Mouse (Mus musculus): Measurements from ENCODE around the gene Chst4.
"Not testable (repeated sequence)": the region's sequence is repeated elsewhere in the genome, so short reads cannot be mapped to it uniquely, and the experiment has no call there.

The Chst4 gene

GRCm38 (mm10) chr8:110039659-110040058 lies at the start of gene Chst4:
TSS of gene Chst4 (minus strand) at chr8:110039740.
- DNase-seq (ENCODE audit: extremely low read depth, low read depth, low spot score), result no peak

DNA sequence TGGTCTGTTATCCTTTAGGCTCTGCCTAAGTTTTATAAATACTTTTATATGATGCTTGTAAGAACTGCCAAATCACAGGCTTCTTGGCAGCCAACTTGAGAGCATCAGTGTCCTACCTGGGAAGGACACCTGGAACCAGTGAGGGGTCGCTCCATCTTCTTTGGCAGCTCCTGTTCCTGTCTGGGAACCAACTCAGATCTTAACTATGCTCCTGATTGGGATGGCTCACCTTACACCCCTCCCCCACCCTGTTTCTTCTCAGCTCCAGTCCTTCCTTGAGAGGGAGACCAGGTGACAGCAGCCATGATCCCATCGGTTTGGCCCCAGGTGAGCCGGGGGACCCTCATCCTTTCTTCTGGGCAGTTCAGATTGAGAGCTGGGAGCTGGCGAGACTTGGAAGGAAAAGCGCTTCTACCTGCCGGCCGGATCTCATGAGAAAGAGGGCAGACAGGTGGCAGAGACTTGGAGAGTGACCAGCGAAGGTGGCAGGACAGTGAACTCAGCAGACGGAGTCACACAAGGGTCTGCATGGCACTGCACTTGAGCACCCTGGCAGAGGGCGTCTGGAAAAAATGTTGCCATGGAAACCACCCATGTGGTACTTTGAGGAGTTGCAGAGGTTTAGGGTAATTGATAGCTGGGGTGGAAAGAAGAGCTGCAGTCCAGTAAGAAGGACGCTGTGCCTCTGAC lies 43.0 kb upstream of the Chst4 start:
- DNase-seq (ENCODE audit: extremely low read depth, low read depth, low spot score), result no peak

- no peak for DNase-seq (ENCODE audit: extremely low read depth, low read depth, low spot score)
Measured at GRCm38 (mm10) chr8:110079282-110080221, 40.0 kb upstream of the Chst4 start, which contains the start of gene Zfp612. TSS of gene Zfp612 (plus strand) at chr8:110079746.

GRCm38 (mm10) chr8:110074496-110074895 lies 35.0 kb upstream of the Chst4 start:
- DNase-seq (ENCODE audit: extremely low read depth, low read depth, low spot score), result no peak

DNA sequence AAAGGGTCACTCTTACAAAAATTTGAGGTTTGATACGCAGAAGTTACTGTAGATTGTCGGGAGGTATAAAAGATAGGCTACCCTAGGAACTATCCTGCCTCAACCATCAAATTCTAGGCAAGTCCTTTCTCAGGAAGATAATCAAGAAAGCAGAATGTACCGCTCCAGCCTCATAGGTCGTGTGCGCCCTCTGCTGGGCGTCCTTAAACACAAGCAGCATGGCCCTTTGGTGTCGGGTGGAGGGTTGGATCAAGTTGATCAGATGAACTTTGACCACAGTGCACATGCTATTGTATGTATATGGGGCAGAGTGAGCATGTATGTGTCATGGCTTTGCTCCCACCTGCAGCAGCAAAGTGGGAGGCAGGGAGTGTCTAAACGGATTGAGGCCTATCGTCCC lies 32.1 kb upstream of the Chst4 start:
- no peak for DNase-seq (ENCODE audit: extremely low read depth, low read depth, low spot score)

- no peak for DNase-seq (ENCODE audit: extremely low read depth, low read depth, low spot score)
Measured at GRCm38 (mm10) chr8:110069706-110070105, 30.2 kb upstream of the Chst4 start.

- DNase-seq (ENCODE audit: extremely low read depth, low read depth, low spot score), result no peak
Measured at GRCm38 (mm10) chr8:110065676-110066075, 26.1 kb upstream of the Chst4 start.

GRCm38 (mm10) chr8:110064606-110065365 lies 25.2 kb upstream of the Chst4 start:
- no peak for DNase-seq (ENCODE audit: extremely low read depth, low read depth, low spot score)

DNA sequence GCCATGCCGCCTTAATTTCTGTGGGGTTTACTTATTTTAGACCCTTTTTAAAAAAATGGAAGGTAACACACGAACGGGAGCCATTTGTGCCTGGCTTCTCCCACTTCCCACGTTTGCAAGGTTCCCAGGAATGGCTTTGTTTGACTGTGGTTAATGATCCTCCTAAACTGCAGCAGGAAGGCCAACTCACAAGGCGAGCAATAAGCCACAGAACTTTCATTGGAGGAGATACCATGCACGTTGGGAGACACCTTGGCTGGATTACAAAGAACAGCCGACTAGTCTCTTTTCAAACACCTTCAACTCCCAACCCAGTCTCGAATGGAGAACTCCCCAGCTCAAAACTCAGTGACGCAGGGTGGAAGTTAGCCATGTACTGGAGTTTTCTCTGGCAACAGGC lies 24.6 kb upstream of the Chst4 start:
- DNase-seq (ENCODE audit: extremely low read depth, low read depth, low spot score), result no peak

- DNase-seq (ENCODE audit: extremely low read depth, low read depth, low spot score), result no peak
Measured at GRCm38 (mm10) chr8:110058207-110058606, 18.7 kb upstream of the Chst4 start.

DNA sequence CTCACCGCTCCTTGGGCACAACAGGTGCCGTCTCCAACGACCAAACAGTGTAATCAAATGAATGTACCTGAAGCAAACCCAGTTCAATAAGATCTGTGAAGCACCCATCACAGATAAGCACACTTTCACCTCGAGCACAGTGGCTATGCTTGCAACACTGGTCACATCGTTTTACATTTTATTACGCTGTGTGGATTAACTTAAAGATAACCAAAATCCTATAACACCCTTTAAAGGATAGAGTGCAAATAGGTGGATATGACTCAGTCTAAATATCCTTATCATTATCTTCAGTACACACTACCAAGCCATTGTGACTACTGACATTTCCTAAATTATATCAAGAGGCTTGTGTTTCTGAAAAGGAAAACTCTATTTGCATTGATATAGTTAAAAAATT lies 11.7 kb upstream of the Chst4 start:
- no peak for DNase-seq (ENCODE audit: extremely low read depth, low read depth, low spot score)

DNA sequence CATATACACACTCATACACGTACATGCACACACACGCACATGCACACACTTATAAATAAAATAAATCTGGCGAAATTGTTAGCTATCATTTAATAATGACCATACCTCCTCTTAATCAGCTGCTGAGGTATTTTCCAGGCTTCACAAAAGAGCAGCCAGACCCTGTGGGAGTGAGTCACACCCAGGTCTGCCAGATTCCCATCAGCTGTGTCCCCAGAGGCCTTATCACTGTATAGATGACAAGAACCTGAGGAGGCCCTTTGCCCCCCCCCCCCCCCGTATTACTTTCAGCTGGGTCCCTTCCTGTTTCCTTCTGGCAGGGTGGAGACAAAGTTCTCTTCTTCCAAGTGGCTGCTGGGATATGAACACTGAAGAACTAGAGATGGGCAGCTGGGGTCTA lies 969 bp upstream of the Chst4 start:
- DNase-seq (ENCODE audit: extremely low read depth, low read depth, low spot score), result no peak

DNA sequence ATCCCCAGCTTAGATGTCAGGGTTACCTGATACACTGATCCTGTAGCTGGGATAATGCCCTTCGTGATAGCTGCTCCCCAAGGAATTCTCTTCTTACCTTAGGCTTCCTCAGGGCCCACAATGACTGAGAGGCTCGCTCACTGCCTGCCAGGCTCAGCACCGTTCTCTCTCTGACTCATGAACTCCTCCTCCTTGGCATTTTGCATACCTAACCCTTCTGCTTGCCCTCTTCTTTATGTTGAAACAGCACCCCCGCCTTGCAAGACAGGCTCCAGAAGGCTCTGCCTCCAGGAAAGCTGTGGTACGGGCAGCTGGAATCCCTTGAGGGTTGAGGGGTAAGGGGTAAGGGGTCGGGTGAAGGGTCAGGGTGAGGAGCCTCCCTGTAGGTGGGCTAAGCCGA lies 324 bp downstream of the Chst4 start:
- DNase-seq (ENCODE audit: extremely low read depth, low read depth, low spot score), result no peak

- no peak for DNase-seq (ENCODE audit: extremely low read depth, low read depth, low spot score)
Measured at GRCm38 (mm10) chr8:110036156-110036555, 3.4 kb downstream of the Chst4 start.

GRCm38 (mm10) chr8:110034331-110034730 lies 5.2 kb downstream of the Chst4 start:
- DNase-seq (ENCODE audit: extremely low read depth, low read depth, low spot score), result no peak

DNA sequence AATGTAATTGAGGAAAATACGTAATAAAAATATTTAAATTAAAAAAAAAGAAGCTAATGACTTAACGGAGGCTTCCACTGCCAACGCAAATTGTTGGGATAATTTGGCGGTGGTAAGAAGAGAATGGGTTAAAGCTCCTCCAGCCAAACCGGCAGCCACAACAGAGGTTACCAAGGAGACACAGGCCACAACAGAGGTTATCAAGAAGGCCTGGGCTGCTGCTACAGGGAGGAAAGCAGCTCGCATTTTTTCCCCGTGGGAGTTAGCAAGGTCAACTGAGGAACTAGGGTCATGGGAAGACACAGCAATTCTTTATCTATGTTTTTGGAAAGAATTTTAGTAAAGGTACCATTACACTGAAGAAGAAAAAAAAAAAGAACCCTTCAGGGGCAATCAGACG lies 5.8 kb downstream of the Chst4 start:
- DNase-seq (ENCODE audit: extremely low read depth, low read depth, low spot score), result not testable (repeated sequence)

GRCm38 (mm10) chr8:110022768-110023344 lies 16.7 kb downstream of the Chst4 start:
- no peak for DNase-seq (ENCODE audit: extremely low read depth, low read depth, low spot score)

DNA sequence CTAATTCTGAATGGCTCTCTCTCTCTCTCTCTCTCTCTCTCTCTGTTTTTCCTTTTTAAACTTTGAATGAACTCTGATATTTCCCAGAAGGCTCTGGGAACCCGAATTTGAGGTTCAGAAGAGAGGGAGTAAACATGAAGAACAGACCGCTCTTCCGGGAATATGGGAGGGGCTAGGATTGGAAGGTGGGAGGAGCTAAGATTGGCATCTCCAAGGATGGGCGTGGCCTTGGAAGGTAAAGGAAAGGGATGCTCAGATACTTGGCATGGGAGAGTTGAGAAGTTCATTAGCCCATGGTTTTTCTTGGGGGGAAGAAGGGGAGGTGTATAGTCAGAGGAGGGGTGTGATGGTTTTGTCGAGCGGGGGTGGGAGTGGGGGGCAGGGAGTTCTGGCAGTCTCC lies 17.5 kb downstream of the Chst4 start:
- DNase-seq (ENCODE audit: extremely low read depth, low read depth, low spot score), result no peak

GRCm38 (mm10) chr8:110010868-110011267 lies 28.7 kb downstream of the Chst4 start:
- no peak for DNase-seq (ENCODE audit: extremely low read depth, low read depth, low spot score)

DNA sequence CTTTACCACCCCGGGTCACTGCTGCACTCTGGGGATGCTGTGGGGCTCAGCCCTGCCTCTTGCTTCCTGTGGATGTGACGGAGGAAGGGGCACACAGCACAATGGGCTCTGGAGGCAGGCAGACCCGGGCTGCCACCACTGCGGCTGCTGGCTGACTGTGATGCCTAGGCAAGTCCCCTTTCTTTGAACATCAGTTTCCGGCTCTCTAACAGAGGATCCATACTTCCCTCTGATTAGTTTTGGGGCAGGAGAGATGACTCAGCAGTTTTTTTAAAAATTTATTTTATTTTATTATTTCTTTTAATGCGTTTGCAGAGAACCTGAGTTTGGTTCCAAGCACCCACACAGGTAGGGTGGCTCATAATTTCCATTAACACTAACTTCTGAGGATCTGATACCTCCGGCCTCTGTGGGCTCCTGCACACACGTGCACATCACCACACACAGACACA lies 30.5 kb downstream of the Chst4 start:
- no peak for DNase-seq (ENCODE audit: extremely low read depth, low read depth, low spot score)

All from fat pad, adult 2 months (tissue).